Mouse (Mus musculus) mouse embryonic stem cell (cell line): ENCODE measurements around the gene Dppa1.

Experiments
- in situ Hi-C, 2 experiments: fragments of 300-500 bp; cut with MboI; formaldehyde crosslinking; loops; 1 replicate in 1 of 2; 3 replicates in 1 of 2; pipeline ENCODE4 v1.14.3; 2019 to 2020; ENCODE audit warnings: low sequenced_read_pairs in 2 of 2, low pct_unique_long_range_greater_than_20kb in 1 of 2, mixed read lengths in 1 of 2; ENCODE audit not compliant: unreplicated experiment in 1 of 2

Gene Dppa1

GRCm38 (mm10) chr11:46569107-46569506 lies 60.0 kb downstream of the Dppa1 start:
- in situ Hi-C loops: no loop called here

GRCm38 (mm10) chr11:46565967-46566366 lies 63.1 kb downstream of the Dppa1 start:
- in situ Hi-C loops: no loop called here

GRCm38 (mm10) chr11:46564671-46565070 lies 64.4 kb downstream of the Dppa1 start:
- in situ Hi-C loops: no loop called here

- in situ Hi-C loops: no loop called here
Measured at GRCm38 (mm10) chr11:46561096-46561495, 68.0 kb downstream of the Dppa1 start.
